Mouse (Mus musculus) kidney, embryonic 14.5 days (tissue): ENCODE results near the gene Arid1b. TPM values are rescaled to one million over a fixed set of nuclear protein-coding genes. Genes with fewer than 3 reads are reported as not detected.
"Not testable (repeated sequence)": the region's sequence is repeated elsewhere in the genome, so short reads cannot be mapped to it uniquely, and the experiment has no call there.

Experiments
- ATAC-seq: fragments of 200-750 bp; cut with Nextera tagmentation; 2 replicates; pipeline ENCODE4 v1.8.0; 2017; ENCODE audit warnings: moderate number of reproducible peaks, mild to moderate bottlenecking, moderate TSS enrichment, moderate library complexity; ENCODE audit not compliant: low FRiP score, low TSS enrichment
- H3K27ac ChIP-seq: fragments of 300-500 bp; sonication (generic); 2 replicates; pipeline ENCODE4 v1.5.1; 2014; ENCODE audit warnings: low read depth, mild to moderate bottlenecking, low read length, moderate library complexity, mixed read lengths
- H3K27me3 ChIP-seq: fragments of 300-500 bp; sonication (generic); 2 replicates; pipeline ENCODE4 v1.6.1; 2014; ENCODE audit warnings: mild to moderate bottlenecking, low read length; ENCODE audit not compliant: control insufficient read depth, insufficient read depth
- H3K36me3 ChIP-seq: fragments of 300-500 bp; sonication (generic); 2 replicates; pipeline ENCODE4 v1.6.1; 2014; ENCODE audit warnings: low read length, mixed read lengths; ENCODE audit not compliant: control insufficient read depth, insufficient read depth
- H3K4me1 ChIP-seq: fragments of 300-500 bp; sonication (generic); 2 replicates; pipeline ENCODE4 v1.6.1; 2014; ENCODE audit warnings: low read length, mixed read lengths; ENCODE audit not compliant: control insufficient read depth, insufficient read depth
- H3K4me2 ChIP-seq: fragments of 300-500 bp; sonication (generic); replicated peaks from 2 replicates; pipeline ENCODE4 v1.6.1; 2014; ENCODE audit warnings: low read depth, mild to moderate bottlenecking, low read length
- H3K4me3 ChIP-seq: fragments of 300-500 bp; sonication (generic); 2 replicates; pipeline ENCODE4 v1.5.1; 2014; ENCODE audit warnings: mild to moderate bottlenecking, low read length
- H3K9ac ChIP-seq: fragments of 300-500 bp; sonication (generic); 2 replicates; pipeline ENCODE4 v1.6.1; 2014; ENCODE audit warnings: low read depth, mild to moderate bottlenecking, low read length, moderate library complexity
- H3K9me3 ChIP-seq: fragments of 300-500 bp; sonication (generic); 2 replicates; pipeline ENCODE4 v1.6.1; 2016; ENCODE audit warnings: low read length; ENCODE audit not compliant: control insufficient read depth
- WGBS: fragments of 180-500 bp; shearing (Covaris S2); extraction: QIAGEN DNeasy Blood & Tissue Kit; methylation state at CpG from one replicate; pipeline ENCODE4 v1.1.7; 2014; 5-methylcytosine and 5-hydroxymethylcytosine counted together
- polyA plus RNA-seq: library from polyadenylated mRNA; unstranded; fragments of >200 nt; fragmentation: Nextera tagmentation; extraction: Ambion mirVana; gene quantifications from 2 replicates; pipeline ENCODE4 v1.2.1, GENCODE M21; 2014

Gene Arid1b
- polyA plus RNA-seq, 1 experiment from 2014 or later = 19.2 TPM

- no peaks in the 10 kb centered on the region for H3K36me3 ChIP-seq
- WGBS = 32% methylated on average over 5 of the region's 5 CpGs
- H3K9me3 ChIP-seq = no peaks in the 10 kb centered on the region
- H3K27ac ChIP-seq = no peak overlapping the region
- ATAC-seq = peak; percentile 45; the same call in 1 of the 2 replicates
- H3K4me2 ChIP-seq = no peak overlapping the region
- H3K27me3 ChIP-seq = no peaks in the 10 kb centered on the region
- peaks cover 37% of the 10 kb centered on the region for H3K4me1 ChIP-seq
- no peak overlapping the region for H3K9ac ChIP-seq
- no peak overlapping the region for H3K4me3 ChIP-seq
Measured at GRCm38 (mm10) chr17:5085942-5086341, 91.8 kb downstream of the Arid1b start.

GRCm38 (mm10) chr17:5088241-5088640, 94.1 kb downstream of the Arid1b start:
- ATAC-seq, H3K4me2 ChIP-seq, H3K27me3 ChIP-seq, H3K9me3 ChIP-seq, H3K27ac ChIP-seq, H3K9ac ChIP-seq, H3K4me3 ChIP-seq, H3K36me3 ChIP-seq: not testable (repeated sequence)
- H3K4me1 ChIP-seq = peaks cover 47% of the 10 kb centered on the region
- WGBS = 83% methylated on average over 2 of the region's 2 CpGs

GRCm38 (mm10) chr17:5088822-5089221, 94.7 kb downstream of the Arid1b start:
- H3K4me2 ChIP-seq = no peak overlapping the region
- ATAC-seq = no peak
- H3K27ac ChIP-seq = no peak overlapping the region
- no peaks in the 10 kb centered on the region for H3K27me3 ChIP-seq
- no peak overlapping the region for H3K4me3 ChIP-seq
- WGBS = 70% methylated on average over 5 of the region's 5 CpGs
- H3K9me3 ChIP-seq = no peaks in the 10 kb centered on the region
- no peak overlapping the region for H3K9ac ChIP-seq
- H3K36me3 ChIP-seq = no peaks in the 10 kb centered on the region
- H3K4me1 ChIP-seq = peaks cover 47% of the 10 kb centered on the region

- ATAC-seq = no peak
- 19% methylated on average over 12 of the region's 12 CpGs for WGBS
- Histone ChIP-seq H3K4me3 (no peak overlapping the region), H3K27me3 (no peaks in the 10 kb centered on the region), H3K36me3 (no peaks in the 10 kb centered on the region), H3K9me3 (no peaks in the 10 kb centered on the region), H3K4me2 (peak overlapping the region; percentile 5; the same call in 1 of the 2 replicates), H3K4me1 (peaks cover 43% of the 10 kb centered on the region), H3K9ac (no peak overlapping the region), H3K27ac (0 out of 2 replicates have a peak overlapping the region, but pooled peaks have one; percentile 24)
Measured at GRCm38 (mm10) chr17:5089541-5089940, 95.4 kb downstream of the Arid1b start.

GRCm38 (mm10) chr17:5091490-5091889, 97.4 kb downstream of the Arid1b start:
- Histone ChIP-seq H3K4me1 (peaks cover 38% of the 10 kb centered on the region), H3K27me3 (no peaks in the 10 kb centered on the region), H3K9me3 (no peaks in the 10 kb centered on the region), H3K27ac (peak overlapping the region; percentile 65; the same call in 1 of the 2 replicates), H3K36me3 (no peaks in the 10 kb centered on the region), H3K9ac (no peak overlapping the region), H3K4me3 (no peak overlapping the region), H3K4me2 (no peak overlapping the region)
- ATAC-seq = peak; percentile 50
- WGBS = 47% methylated on average over 16 of the region's 16 CpGs

GRCm38 (mm10) chr17:5091934-5092333, 97.8 kb downstream of the Arid1b start:
- H3K4me1 ChIP-seq = peaks cover 42% of the 10 kb centered on the region
- H3K27me3 ChIP-seq = no peaks in the 10 kb centered on the region
- no peaks in the 10 kb centered on the region for H3K9me3 ChIP-seq
- H3K36me3 ChIP-seq = no peaks in the 10 kb centered on the region
- H3K4me2 ChIP-seq = no peak overlapping the region
- H3K9ac ChIP-seq = no peak overlapping the region
- no peak overlapping the region for H3K4me3 ChIP-seq
- ATAC-seq = peak; percentile 89
- WGBS = 25% methylated on average over 10 of the region's 10 CpGs
- H3K27ac ChIP-seq = peak overlapping the region; percentile 65; the same call in 1 of the 2 replicates

GRCm38 (mm10) chr17:5093343-5093742, 99.2 kb downstream of the Arid1b start:
- H3K27me3 ChIP-seq, H3K4me3 ChIP-seq, ATAC-seq, H3K27ac ChIP-seq, H3K9me3 ChIP-seq, H3K9ac ChIP-seq, H3K4me2 ChIP-seq, H3K36me3 ChIP-seq: not testable (repeated sequence)
- peaks cover 40% of the 10 kb centered on the region for H3K4me1 ChIP-seq
- 72% methylated on average over 2 of the region's 2 CpGs for WGBS

GRCm38 (mm10) chr17:5094636-5095035, 100.5 kb downstream of the Arid1b start:
- no peak overlapping the region for H3K4me3 ChIP-seq

GRCm38 (mm10) chr17:5095741-5096140, 101.6 kb downstream of the Arid1b start:
- peaks cover 21% of the 10 kb centered on the region for H3K4me1 ChIP-seq

More at GRCm38 (mm10) chr17:5094636-5095035, 100.5 kb downstream of the Arid1b start:
- ATAC-seq = no peak
- Histone ChIP-seq H3K9me3 (no peaks in the 10 kb centered on the region), H3K27me3 (no peaks in the 10 kb centered on the region), H3K9ac (no peak overlapping the region), H3K4me1 (peaks cover 29% of the 10 kb centered on the region), H3K36me3 (peaks cover 3% of the 10 kb centered on the region), H3K4me2 (no peak overlapping the region), H3K27ac (no peak overlapping the region)
- 86% methylated on average over 5 of the region's 5 CpGs for WGBS

More at GRCm38 (mm10) chr17:5095741-5096140, 101.6 kb downstream of the Arid1b start:
- no peak overlapping the region for H3K4me3 ChIP-seq
- H3K36me3 ChIP-seq = peaks cover 3% of the 10 kb centered on the region
- no peak overlapping the region for H3K9ac ChIP-seq
- H3K9me3 ChIP-seq = no peaks in the 10 kb centered on the region
- no peak overlapping the region; the same call in 1 of the 2 replicates for H3K27ac ChIP-seq
- H3K4me2 ChIP-seq = no peak overlapping the region
- 83% methylated on average over 13 of the region's 13 CpGs for WGBS
- H3K27me3 ChIP-seq = no peaks in the 10 kb centered on the region
- no peak for ATAC-seq
